Mouse (Mus musculus) retina, postnatal 7 days (tissue): ENCODE results near the gene Galm.

Experiments
- DNase-seq: peaks from one replicate; pipeline ENCODE4 v3.0.0-alpha.2; 2012; ENCODE audit warnings: low read depth, low spot score

The Galm gene

GRCm38 (mm10) chr17:80128476-80128990 lies 1.3 kb downstream of the Galm start:
- DNase-seq = no peak

GRCm38 (mm10) chr17:80129387-80129786 lies 2.1 kb downstream of the Galm start:
- no peak for DNase-seq

GRCm38 (mm10) chr17:80130718-80131430 lies 3.6 kb downstream of the Galm start:
- no peak for DNase-seq

- DNase-seq = no peak
Observed at GRCm38 (mm10) chr17:80131431-80131766, 4.1 kb downstream of the Galm start.

GRCm38 (mm10) chr17:80131838-80132237 lies 4.6 kb downstream of the Galm start:
- DNase-seq = no peak

- DNase-seq = no peak
Observed at GRCm38 (mm10) chr17:80132502-80132901, 5.2 kb downstream of the Galm start.

- DNase-seq = no peak
Observed at GRCm38 (mm10) chr17:80138434-80139162, 11.3 kb downstream of the Galm start.

GRCm38 (mm10) chr17:80139753-80140444 lies 12.6 kb downstream of the Galm start:
- DNase-seq = no peak

- DNase-seq = no peak
Observed at GRCm38 (mm10) chr17:80143478-80144232, 16.4 kb downstream of the Galm start.

GRCm38 (mm10) chr17:80145210-80145609 lies 17.9 kb downstream of the Galm start:
- DNase-seq = no peak

GRCm38 (mm10) chr17:80145771-80146170 lies 18.5 kb downstream of the Galm start:
- no peak for DNase-seq

- DNase-seq = no peak
Observed at GRCm38 (mm10) chr17:80148053-80148994, 21.1 kb downstream of the Galm start.

GRCm38 (mm10) chr17:80148995-80149388 lies 21.7 kb downstream of the Galm start:
- no peak for DNase-seq

GRCm38 (mm10) chr17:80151353-80151752 lies 24.1 kb downstream of the Galm start:
- DNase-seq = no peak

GRCm38 (mm10) chr17:80152767-80153630 lies 25.7 kb downstream of the Galm start:
- no peak for DNase-seq

GRCm38 (mm10) chr17:80153631-80154030 lies 26.4 kb downstream of the Galm start:
- no peak for DNase-seq

GRCm38 (mm10) chr17:80156905-80157304 lies 29.6 kb downstream of the Galm start:
- DNase-seq = no peak

- DNase-seq = no peak
Observed at GRCm38 (mm10) chr17:80157489-80157888, 30.2 kb downstream of the Galm start.

- no peak for DNase-seq
Observed at GRCm38 (mm10) chr17:80160454-80160853, 33.2 kb downstream of the Galm start.

GRCm38 (mm10) chr17:80163991-80164390 lies 36.7 kb downstream of the Galm start:
- DNase-seq = no peak
